Mouse (Mus musculus): ENCODE data around the gene Lmbr1l.

Gene Lmbr1l

DNA sequence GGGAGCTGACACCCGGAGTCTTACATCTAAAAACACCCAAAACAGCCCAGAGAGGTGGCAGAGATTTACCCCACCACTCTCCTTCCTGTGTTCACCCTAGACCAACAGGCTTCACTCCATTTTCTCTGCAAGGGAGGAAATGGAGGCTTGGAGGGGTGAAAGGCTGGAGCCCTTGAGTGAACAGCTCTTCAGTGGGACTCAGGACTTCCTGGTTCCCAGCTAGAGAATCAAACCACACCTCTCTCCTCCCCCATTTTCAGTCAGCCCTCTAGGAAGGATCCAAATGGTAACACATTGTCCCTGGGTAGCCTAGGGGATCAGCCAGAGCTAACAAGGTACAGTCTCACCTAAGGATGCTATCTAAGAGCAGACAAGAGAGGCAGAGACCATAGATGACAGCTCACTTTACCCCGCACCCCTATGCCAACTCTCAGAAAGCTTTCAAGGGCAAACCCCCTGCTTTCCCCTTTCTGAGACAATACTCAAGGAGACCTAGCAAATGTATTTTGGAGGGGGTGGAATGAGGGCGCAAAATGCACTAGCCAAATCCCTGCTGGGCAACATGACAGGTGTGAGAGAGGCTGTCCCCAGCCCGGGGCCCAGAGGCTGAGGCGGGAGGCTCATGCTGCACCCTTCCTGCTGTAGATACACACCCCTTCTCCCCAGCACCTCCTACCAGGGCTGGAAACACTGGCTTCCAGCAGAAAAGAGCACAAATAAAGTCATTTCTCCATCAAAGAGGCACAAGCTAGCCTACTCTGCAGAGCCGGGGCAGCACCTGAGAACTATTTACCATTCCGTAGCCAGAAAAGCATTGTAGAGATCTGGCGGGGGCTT is 48.5 kb downstream of the Lmbr1l start:
- DNase-seq (ENCODE audit: low spot score) = no peak

DNA sequence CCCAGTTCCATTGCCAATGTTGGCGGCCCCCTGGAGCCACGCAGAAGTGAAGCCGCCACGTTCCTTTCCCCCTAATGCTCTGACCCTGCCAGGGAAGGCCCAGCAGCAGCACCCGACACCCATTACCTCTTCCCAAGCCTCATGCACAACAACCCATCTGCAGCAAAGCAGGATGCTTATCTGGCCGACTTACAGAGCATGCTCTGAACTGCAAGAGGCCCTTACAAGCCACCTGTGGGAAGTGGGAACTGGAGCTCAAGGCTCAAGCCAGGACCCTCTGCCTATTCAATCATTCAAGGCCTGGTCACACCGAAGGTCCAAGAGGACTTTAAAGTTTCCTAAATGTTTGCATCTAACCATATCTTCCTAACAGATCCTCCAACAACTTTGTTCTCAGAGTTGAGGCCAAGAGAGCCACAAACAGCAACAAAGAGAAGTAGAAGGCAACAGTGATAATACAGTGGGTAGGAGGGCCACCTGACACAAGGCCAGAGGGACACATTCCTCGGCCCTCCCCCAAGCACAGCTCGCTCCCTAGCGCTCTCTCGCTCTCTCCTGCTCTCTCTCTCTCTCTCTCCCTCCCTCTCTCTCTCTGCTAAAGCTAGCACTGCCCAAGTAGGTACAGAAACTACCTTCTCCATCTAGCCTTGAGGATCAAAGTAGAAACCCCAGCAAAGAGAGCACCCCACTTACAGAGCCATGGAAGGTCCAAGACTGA is 49.5 kb downstream of the Lmbr1l start:
- no peak for DNase-seq (ENCODE audit: low spot score)

DNA sequence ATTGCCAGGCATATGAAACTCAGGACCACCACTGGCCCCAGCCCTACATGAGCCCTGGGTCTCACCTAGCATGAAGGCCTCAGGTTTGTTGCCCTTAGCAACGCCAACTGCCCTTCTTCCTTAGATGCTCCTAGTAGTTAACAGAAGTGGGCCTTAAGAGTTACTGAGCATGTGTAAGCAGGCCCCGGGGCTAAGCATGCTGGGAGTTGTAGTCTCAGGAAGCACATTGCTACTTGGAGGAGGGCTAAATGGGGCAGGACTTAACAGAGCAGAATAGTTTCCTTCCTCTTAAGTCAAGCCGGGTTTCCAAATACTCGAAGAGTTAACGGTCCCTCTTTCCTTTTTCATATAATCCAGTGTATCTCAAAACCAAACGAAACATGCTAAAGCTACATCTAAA is 50.7 kb downstream of the Lmbr1l start:
- DNase-seq (ENCODE audit: low spot score) = no peak

DNA sequence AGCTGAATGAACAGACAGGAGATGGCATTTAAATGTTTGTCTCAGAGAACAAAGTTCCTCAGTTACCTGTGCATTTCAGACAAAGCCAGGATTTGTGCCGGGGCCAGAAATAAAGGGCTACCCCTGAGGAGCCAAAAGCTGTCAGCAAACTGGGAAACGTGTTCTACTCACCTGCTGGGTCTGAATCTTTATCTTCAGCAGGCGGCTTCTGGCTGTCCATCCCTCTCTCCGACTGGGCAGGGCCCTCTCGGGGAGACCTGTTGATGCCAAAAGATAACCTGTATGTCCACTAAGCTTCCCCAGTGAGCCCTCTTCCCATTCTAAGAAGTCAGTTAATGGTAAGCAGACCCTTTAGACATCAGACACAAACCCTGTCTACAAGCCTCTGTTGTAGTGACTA is 51.5 kb downstream of the Lmbr1l start:
- DNase-seq (ENCODE audit: low spot score) = no peak

DNA sequence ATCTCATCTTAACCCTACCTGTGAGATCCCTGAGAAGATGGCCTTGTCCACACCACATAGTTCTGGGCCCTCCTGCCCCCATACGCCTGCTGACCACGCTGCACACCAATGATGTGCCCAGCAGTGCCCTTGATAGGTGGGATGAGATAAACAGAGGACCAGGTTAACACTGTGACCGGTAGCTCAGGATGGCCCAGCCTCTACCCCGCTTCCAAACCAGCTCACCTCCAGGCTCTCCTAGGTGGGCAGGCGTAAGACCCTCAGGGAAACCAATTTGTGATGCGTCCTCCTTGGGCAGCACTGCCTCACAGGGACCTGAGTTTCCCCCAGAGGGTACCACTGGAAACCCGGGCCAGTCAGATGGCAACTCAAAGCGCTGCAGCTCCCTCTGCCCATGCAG is 52.3 kb downstream of the Lmbr1l start:
- no peak for DNase-seq (ENCODE audit: low spot score)

DNA sequence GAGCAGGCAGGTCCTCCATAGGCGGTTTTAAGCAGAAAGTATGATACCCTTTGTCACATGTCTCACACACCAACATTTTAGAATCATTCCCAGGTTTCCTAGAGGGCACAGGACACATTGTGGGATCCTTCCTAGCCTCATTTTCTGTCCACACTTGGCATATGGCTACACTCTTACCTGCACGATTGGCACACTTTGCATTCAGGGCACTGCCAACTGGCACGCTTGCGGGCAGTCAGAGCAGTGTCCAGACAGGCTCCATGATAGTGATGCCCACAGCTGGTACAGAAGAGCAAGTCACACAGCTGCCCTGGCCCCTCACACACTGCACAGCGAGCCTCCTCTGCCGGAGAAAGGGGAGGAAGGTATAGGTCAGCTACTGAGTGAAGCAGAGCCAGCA is 53.1 kb downstream of the Lmbr1l start:
- DNase-seq (ENCODE audit: low spot score) = no peak

DNA sequence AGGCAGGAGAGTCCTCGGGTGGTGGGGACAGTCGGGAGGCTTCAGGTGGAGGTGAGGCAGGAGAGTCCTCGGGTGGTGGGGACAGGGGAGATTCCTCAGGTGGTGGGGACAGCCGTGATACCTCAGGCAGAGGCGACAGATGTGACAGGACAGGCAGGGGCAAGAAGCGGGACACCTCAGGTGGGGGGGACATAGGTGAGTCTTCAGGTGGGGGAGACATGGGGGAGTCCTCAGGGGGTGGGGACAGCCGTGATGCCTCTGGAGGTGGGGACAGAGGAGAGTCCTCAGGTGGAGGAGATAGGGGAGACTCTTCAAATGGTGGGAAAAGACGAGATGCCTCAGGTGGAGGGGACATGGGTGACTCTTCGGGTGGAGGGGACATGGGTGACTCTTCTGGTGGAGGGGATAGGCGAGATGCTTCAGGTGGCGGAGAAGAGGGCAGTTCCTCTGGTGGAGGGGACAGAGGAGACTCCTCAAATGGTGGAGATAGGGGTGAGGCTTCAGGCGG is 54.5 kb downstream of the Lmbr1l start:
- no peak for DNase-seq (ENCODE audit: low spot score)

DNA sequence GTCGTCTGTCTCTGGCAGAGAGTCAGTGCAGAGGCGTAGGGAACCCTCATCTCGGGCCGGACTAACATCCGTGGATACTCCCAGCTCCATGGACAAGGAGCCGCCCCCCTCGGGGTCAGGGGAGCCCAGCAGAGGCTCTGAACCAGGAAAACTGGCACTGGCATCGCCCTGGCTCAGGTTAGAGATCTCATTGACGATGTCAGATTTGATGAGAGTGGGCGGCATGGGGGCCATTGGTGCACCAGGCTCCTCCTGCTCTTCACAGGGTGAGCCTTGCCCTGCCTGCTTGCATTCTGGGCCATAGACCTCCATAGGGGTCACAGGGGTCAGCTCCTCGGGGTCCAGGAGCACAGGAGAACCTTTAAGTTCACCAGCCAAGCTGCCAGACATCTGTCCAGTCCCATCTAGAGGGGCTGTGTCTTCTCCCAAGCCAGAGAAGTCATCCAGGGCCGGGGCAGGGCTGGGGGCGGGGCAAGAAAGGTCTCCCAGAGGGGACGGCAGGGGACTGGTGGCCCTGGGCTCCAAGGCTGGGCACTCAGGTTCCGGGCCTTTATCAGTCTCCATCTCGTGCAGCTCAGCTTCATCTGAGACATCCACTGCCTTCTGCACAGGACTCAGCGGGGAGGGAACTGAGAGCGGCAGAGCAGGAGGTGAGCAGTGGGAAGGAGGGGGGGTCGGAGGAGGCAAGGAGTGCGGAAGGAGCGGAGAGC is 56.2 kb downstream of the Lmbr1l start:
- no peak for DNase-seq (ENCODE audit: low spot score)

DNA sequence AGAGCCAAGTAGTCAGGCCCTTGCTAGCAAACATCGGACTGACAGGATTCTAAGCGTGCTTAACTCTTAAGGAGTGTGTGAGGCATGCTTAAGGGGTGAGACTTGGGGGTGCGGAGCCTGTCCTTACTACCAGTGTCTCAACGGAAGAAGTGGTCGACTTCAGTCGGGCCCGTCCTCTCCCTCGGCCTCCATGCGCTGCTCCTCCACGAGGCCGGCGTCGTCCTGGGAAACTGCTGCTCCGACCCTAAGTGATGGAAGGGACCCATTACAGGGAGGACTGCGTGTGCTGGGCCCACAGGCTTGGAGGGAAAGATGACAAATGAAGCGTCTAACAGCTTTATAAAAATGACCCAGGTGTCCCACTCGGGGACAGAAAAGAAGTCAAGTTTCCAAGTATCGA is 57.1 kb downstream of the Lmbr1l start:
- DNase-seq (ENCODE audit: low spot score) = no peak

DNA sequence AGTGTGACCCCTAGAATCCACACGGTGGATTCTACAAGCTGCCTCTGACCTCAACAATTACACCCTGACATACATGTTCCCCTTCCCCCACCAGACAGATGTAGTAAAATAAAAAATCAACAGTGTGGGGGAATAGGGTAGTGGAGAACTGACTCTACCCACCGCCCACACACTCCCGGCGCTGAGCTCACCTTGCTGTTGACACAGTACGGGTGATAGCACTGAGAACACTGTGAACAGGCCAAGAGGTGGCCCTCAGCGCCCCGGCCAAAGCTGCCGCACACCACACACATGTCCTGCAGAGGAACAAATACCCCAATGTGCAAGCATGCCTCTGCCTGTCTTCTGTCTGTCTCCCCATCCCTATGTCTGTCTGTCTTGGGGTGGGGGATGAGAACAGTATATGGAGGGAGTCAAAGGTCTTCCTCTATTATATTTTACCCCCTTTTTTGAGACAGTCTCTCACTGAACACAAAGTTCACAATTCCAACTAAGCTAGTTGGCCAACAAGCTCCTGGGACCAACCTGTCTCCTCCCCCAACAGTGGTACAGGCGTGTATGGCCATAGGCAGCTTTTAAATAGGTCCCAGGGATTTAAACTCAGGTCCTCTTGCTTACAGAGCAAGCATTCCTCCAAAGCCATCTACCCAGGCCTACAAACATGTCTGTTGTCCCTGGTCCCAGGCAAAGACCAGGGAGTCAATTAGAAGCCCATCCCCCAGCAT is 58.5 kb downstream of the Lmbr1l start:
- DNase-seq (ENCODE audit: low spot score) = no peak

DNA sequence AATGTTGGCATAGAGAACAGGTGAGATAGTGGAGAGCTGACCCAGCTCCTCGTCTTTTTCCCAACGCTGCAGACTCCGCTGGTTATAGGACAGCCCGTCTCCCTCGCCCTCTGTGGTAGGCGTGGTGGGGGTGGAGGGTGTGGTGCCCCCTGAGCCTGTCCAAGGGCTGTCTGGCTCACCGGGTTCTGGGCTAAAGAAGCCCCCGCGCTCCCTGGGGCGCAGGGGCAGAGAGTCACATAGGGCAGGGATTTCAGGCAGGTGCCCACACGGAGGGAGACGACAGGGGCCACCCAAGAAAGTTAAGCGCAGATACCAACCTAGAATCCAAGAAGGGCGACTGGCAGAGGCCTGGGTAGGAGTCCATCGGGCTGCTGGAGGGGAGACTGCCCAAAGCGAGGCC is 63.8 kb downstream of the Lmbr1l start:
- DNase-seq (ENCODE audit: low spot score) = no peak

Measured in ovary, adult 18-20 months (tissue).